Mouse (Mus musculus): ENCODE measurements around the gene Ifi205. TPM values are rescaled to one million over a fixed set of nuclear protein-coding genes. Genes with fewer than 3 reads are reported as not detected.

Ifi205 gene
- 3.8 TPM for polyA plus RNA-seq (2014; fragmentation: Illumina TruSeq; extraction: RNeasy Lipid Tissue Mini Kit (QIAGEN cat#74804); ENCODE audit: low read depth, low replicate concordance)

DNA sequence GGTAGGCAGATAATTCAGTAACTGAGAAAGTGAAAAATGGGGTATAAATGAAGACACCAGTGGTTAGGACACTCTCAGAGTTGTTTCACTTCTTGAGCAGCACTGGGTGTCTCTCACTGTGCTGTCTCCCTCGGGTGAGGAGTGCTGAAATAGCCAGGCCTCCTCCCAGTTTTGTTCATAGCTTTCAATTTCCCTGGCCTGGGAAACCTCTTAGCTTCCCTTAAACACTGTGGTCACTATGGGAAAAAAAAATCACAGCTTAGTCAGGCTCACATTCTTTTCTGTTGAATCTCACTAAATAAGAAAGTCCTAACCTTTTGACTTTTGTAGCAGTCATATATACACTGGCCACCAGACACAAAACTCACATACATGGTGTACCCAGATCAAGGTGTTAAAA is at the start of gene Ifi205:
Gene Ifi205 (minus strand): TSS at position 113 of the 400 bp plus-strand sequence.

DNA sequence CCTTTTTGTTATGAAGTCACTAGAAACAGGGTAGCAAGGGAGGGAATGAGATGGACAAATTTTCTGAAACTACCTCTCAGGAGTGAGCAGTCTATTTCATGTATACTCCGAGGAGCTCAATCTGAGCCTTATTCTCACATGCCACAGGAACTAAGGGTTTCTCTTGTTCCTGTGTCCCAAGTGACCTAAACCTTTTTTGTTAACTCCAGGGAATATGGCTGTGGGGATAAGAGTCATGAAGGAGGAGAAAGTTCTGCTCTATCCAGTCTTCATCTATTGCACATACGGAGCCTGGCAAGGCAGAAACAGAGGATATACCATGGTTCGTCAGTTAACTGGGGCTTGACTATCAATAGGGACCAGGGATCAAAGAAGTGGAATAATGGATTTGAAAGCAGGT is 34.7 kb upstream of the Ifi205 start, which contains the start of gene Olfr430:
Gene Olfr430 (plus strand): TSS at position 301 of the 400 bp plus-strand sequence.

DNA sequence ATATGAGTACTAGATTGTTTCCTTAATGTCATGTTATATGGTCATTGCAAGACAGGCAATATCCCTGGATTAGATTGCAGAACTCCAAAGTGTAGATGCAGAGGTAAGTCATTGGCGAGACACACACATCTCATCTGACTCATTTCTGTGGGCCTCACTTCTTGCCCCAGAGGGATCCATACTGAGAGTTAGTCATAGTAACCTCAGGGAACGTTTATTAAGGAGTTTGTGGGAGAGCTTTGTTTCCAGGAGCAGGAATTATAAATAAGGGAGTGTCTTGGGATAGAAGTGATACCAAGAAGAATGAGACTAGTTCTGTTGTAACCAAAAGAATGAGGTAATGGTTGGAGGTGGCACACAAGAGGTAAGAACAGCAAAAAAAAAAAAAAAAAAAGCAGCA is 17.3 kb upstream of the Ifi205 start, which contains the start of gene Olfr432:
Gene Olfr432 (plus strand): TSS at position 313 of the 400 bp plus-strand sequence.

DNA sequence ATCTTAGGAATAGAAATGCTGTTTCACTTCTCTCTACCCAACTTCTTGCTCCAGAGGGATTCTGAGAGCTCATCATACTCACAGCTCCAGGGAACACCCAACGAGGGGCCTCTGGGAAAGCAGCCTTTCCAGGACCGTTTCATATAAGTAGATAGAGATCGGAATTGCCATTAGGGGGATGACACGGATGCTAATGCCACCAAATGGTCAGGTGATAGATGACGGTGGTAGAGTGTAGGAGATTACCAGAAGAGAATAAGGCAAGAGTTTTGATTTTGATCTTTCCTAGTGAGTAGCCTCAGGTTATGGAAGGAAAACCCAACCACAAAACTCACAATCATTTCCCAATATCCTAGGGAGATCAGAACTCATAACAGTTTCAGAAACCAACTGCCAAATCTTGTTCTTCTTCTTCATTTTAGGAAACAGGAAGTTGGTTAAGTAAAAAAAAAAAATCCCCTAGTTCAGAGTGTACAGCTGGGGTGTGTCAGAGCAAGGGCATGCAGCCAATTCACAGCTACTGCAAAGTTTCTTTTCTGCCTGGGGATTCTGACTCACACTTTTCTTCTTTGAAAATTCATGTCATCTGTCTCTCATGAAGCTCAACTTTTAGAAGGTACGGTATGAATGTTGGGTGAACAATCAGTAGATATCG is 9.0 kb upstream of the Ifi205 start, which contains the start of gene Olfr433:
Gene Olfr433 (plus strand): TSS at position 183 of the 655 bp plus-strand sequence.

DNA sequence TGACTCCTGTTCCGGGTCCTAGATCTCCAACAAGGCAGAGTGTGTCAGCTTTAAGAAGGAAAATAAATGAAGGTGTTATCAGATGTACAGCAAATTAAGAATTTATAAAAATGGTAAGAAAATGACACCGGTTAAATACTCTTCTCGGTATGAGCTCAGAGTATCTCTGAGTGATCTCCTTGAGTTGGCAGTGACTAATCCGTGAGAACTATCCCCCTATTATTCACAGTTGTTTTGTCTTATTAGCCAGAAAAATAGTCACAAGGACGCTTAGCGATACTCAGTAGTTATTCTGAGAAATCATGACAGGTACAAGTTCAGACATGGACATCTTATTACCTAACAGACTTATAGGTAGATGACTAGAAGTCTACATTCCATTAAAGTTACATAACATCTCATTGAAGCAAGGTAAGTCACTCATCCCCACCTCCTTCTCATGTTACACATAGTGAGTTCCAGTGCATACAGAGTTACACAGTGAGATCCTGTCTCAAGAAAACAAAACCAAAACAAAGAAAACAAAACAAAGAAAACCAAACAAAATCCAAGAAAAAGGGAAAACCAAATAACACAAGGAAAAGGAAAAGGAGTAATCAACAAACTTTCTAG is 48.8 kb downstream of the Ifi205 start, which contains the start of gene Ifi202b:
Gene Ifi202b (minus strand): TSS at position 51 of the 612 bp plus-strand sequence.

Other genes with a start within 250 kb of the Ifi205 start
- 7.0 TPM for gene Ifi211, start 118.8 kb downstream of the Ifi205 start, polyA plus RNA-seq (2014; fragmentation: Illumina TruSeq; extraction: RNeasy Lipid Tissue Mini Kit (QIAGEN cat#74804); ENCODE audit: low read depth, low replicate concordance)
- gene Mndal, start 89.3 kb downstream of the Ifi205 start, polyA plus RNA-seq (2014; fragmentation: Illumina TruSeq; extraction: RNeasy Lipid Tissue Mini Kit (QIAGEN cat#74804); ENCODE audit: low read depth, low replicate concordance) = 41.8 TPM
- 30.4 TPM for gene Ifi203, start 89.1 kb downstream of the Ifi205 start, polyA plus RNA-seq (2014; fragmentation: Illumina TruSeq; extraction: RNeasy Lipid Tissue Mini Kit (QIAGEN cat#74804); ENCODE audit: low read depth, low replicate concordance)
- not detected for gene Ifi202b, start 49.1 kb downstream of the Ifi205 start, polyA plus RNA-seq (2014; fragmentation: Illumina TruSeq; extraction: RNeasy Lipid Tissue Mini Kit (QIAGEN cat#74804); ENCODE audit: low read depth, low replicate concordance)
- not detected for gene Olfr433, start 8.9 kb upstream of the Ifi205 start, polyA plus RNA-seq (2014; fragmentation: Illumina TruSeq; extraction: RNeasy Lipid Tissue Mini Kit (QIAGEN cat#74804); ENCODE audit: low read depth, low replicate concordance)
- not detected for gene Olfr432, start 17.4 kb upstream of the Ifi205 start, polyA plus RNA-seq (2014; fragmentation: Illumina TruSeq; extraction: RNeasy Lipid Tissue Mini Kit (QIAGEN cat#74804); ENCODE audit: low read depth, low replicate concordance)
- not detected for gene Olfr430, start 34.8 kb upstream of the Ifi205 start, polyA plus RNA-seq (2014; fragmentation: Illumina TruSeq; extraction: RNeasy Lipid Tissue Mini Kit (QIAGEN cat#74804); ENCODE audit: low read depth, low replicate concordance)
- not detected for gene Olfr429, start 52.5 kb upstream of the Ifi205 start, polyA plus RNA-seq (2014; fragmentation: Illumina TruSeq; extraction: RNeasy Lipid Tissue Mini Kit (QIAGEN cat#74804); ENCODE audit: low read depth, low replicate concordance)
- not detected for gene Olfr427, start 65.1 kb upstream of the Ifi205 start, polyA plus RNA-seq (2014; fragmentation: Illumina TruSeq; extraction: RNeasy Lipid Tissue Mini Kit (QIAGEN cat#74804); ENCODE audit: low read depth, low replicate concordance)
- gene Olfr231, start 89.4 kb upstream of the Ifi205 start, polyA plus RNA-seq (2014; fragmentation: Illumina TruSeq; extraction: RNeasy Lipid Tissue Mini Kit (QIAGEN cat#74804); ENCODE audit: low read depth, low replicate concordance) = not detected
- gene Olfr424, start 99.7 kb upstream of the Ifi205 start, polyA plus RNA-seq (2014; fragmentation: Illumina TruSeq; extraction: RNeasy Lipid Tissue Mini Kit (QIAGEN cat#74804); ENCODE audit: low read depth, low replicate concordance) = not detected
- not detected for gene Olfr420, start 123.8 kb upstream of the Ifi205 start, polyA plus RNA-seq (2014; fragmentation: Illumina TruSeq; extraction: RNeasy Lipid Tissue Mini Kit (QIAGEN cat#74804); ENCODE audit: low read depth, low replicate concordance)
- not detected for gene Spta1, start 141.0 kb upstream of the Ifi205 start, polyA plus RNA-seq (2014; fragmentation: Illumina TruSeq; extraction: RNeasy Lipid Tissue Mini Kit (QIAGEN cat#74804); ENCODE audit: low read depth, low replicate concordance)
- gene Olfr419, start 220.3 kb upstream of the Ifi205 start, polyA plus RNA-seq (2014; fragmentation: Illumina TruSeq; extraction: RNeasy Lipid Tissue Mini Kit (QIAGEN cat#74804); ENCODE audit: low read depth, low replicate concordance) = not detected